Mouse (Mus musculus) liver, postnatal 0 days (tissue): Measurements from ENCODE around the gene Glt8d2. TPM values are rescaled to one million over a fixed set of nuclear protein-coding genes. Genes with fewer than 3 reads are reported as not detected.
"Not testable (repeated sequence)": the region's sequence is repeated elsewhere in the genome, so short reads cannot be mapped to it uniquely, and the experiment has no call there.

Experiments
- ATAC-seq: fragments of 200-750 bp; cut with Nextera tagmentation; 2 replicates; pipeline ENCODE4 v1.8.0; 2017; ENCODE audit warnings: mild to moderate bottlenecking, moderate library complexity
- DNase-seq: peaks from one replicate; pipeline ENCODE4 v3.0.0-alpha.2; 2016
- H3K27ac ChIP-seq: fragments of 300-500 bp; sonication (generic); 2 replicates; pipeline ENCODE4 v1.5.1; 2014; ENCODE audit warnings: antibody characterized with exemption, moderate library complexity, mild to moderate bottlenecking, low read depth
- H3K27me3 ChIP-seq: fragments of 300-500 bp; sonication (generic); 2 replicates; pipeline ENCODE4 v1.6.1; 2014; ENCODE audit warnings: low read length, control low read depth, mixed read lengths; ENCODE audit not compliant: insufficient read depth
- H3K36me3 ChIP-seq: fragments of 300-500 bp; sonication (generic); replicated peaks from 2 replicates; pipeline ENCODE4 v1.6.1; 2014; ENCODE audit warnings: mild to moderate bottlenecking, control low read depth, low read length, moderate library complexity, mixed read lengths; ENCODE audit not compliant: insufficient read depth
- H3K4me1 ChIP-seq: fragments of 300-500 bp; sonication (generic); 2 replicates; pipeline ENCODE4 v1.6.1; 2014; ENCODE audit warnings: antibody characterized with exemption, mild to moderate bottlenecking, control low read depth; ENCODE audit not compliant: insufficient read depth
- H3K4me2 ChIP-seq: fragments of 300-500 bp; sonication (generic); 2 replicates; pipeline ENCODE4 v1.6.1; 2014; ENCODE audit warnings: low read depth, mild to moderate bottlenecking, low read length, moderate library complexity, mixed read lengths
- H3K4me3 ChIP-seq: fragments of 300-500 bp; sonication (generic); 2 replicates; pipeline ENCODE4 v1.5.1; 2014; ENCODE audit warnings: low read depth, low read length
- H3K9ac ChIP-seq: fragments of 300-500 bp; sonication (generic); replicated peaks from 2 replicates; pipeline ENCODE4 v1.6.1; 2014; ENCODE audit warnings: mild to moderate bottlenecking, moderate library complexity
- H3K9me3 ChIP-seq: fragments of 300-500 bp; sonication (generic); 2 replicates; pipeline ENCODE4 v1.6.1; 2016; ENCODE audit warnings: mild to moderate bottlenecking, control low read depth, low read length, mixed read lengths
- CTCF ChIP-seq: sonication (generic); IDR thresholded peaks from 2 replicates; pipeline ENCODE4 v1.5.1; 2016; ENCODE audit warnings: antibody characterized with exemption, low read depth
- EP300 ChIP-seq: IDR thresholded peaks from 2 replicates; pipeline ENCODE4 v1.6.1; 2016; ENCODE audit warnings: antibody characterized with exemption, low read depth, mild to moderate bottlenecking
- WGBS: fragments of 180-500 bp; shearing (Covaris S2); extraction: QIAGEN DNeasy Blood & Tissue Kit; methylation state at CpG from one replicate; pipeline ENCODE4 v1.1.7; 2014; ENCODE audit not compliant: insufficient replicate concordance; 5-methylcytosine and 5-hydroxymethylcytosine counted together
- polyA plus RNA-seq: library from polyadenylated mRNA; unstranded; fragments of >200 nt; fragmentation: Nextera tagmentation; extraction: Ambion mirVana; gene quantifications from 2 replicates; pipeline ENCODE4 v1.2.1, GENCODE M21; 2015

The Glt8d2 gene
- polyA plus RNA-seq, 1 experiment from 2014 or later = 0.12 TPM

DNA sequence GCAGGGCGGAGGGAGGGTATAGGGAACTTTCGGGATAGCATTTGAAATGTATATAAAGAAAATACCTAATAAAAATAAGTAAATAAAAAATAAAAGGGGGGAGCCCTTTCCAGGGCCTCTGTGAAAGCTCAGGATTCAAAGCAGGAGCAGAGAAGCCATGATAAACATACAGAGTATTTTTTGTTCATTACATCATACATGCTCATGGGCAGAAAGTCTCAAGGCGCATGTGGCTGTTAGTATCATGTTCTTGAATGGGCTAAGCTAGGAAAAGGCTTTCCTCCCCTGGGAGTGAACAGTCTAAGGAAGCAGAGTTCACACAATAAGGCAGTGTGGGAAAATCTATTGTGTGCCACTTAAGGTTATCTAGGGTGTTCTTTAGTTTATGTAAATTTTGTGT, 54.1 kb downstream of the Glt8d2 start:
- DNase-seq (no peak), ATAC-seq (no peak)
- Histone ChIP-seq H3K4me3 (no peak overlapping the region), H3K27me3 (no peaks in the 10 kb centered on the region), H3K9me3 (no peaks in the 10 kb centered on the region), H3K27ac (no peak overlapping the region), H3K36me3 (peaks cover 26% of the 10 kb centered on the region), H3K4me2 (no peak overlapping the region), H3K9ac (no peak overlapping the region), H3K4me1 (no peaks in the 10 kb centered on the region)
- TF ChIP-seq EP300 = no peak
- no peak for TF ChIP-seq CTCF
- WGBS = 83% methylated on average over 3 of the region's 3 CpGs

- 95% methylated on average over 7 of the region's 7 CpGs for WGBS
- Histone ChIP-seq H3K27me3 (no peaks in the 10 kb centered on the region), H3K4me1 (peaks cover 11% of the 10 kb centered on the region), H3K27ac (no peak overlapping the region), H3K36me3 (peaks cover 10% of the 10 kb centered on the region), H3K9me3 (no peaks in the 10 kb centered on the region), H3K9ac (no peak overlapping the region), H3K4me2 (no peak overlapping the region), H3K4me3 (no peak overlapping the region)
- no peak for ATAC-seq
- TF ChIP-seq EP300 = no peak
- no peak for TF ChIP-seq CTCF
- no peak for DNase-seq
These were observed 56.1 kb downstream of the Glt8d2 start for GRCm38 (mm10) chr10:82634348-82634747.

DNA sequence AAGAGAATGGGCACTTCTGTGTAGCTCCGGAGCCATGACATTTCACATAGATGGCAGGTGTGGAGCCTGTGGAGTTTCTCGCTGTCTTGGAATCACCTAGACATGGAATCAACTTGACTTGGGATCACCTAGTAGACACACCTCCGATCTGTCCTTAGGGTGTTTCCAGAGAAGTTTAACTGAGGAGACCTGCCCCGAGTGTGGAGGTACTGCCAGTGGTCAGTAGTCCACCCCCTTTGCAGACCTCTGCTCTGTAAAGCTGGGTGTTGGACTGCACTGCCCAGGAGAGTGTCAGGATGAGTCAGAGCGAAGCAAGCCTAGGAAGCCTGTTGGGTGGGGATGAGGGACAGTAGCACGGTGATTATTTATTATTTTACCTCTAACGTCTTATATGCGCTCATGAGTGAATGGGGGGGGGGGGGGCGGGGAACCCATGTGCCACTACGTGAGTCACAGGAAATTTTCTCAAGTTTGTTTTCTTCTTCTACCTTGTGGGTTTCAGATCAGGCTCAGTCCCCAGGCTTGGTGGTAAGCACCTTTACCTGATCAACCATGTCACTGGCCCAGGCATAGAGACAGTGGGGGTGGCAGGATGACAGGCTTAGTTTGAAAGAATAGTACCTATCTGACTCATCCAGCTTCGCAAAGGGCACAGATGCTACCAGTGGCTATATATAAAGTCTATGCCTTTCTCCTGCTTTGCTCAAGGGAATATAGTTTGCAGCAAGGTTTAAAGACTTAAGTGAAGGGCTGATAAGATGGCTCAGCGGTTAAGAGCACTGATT, 57.8 kb downstream of the Glt8d2 start:
- no peak overlapping the region for H3K27ac ChIP-seq
- no peak overlapping the region for H3K4me2 ChIP-seq
- H3K4me3 ChIP-seq = no peak overlapping the region
- 0 out of 2 replicates have a peak, but pooled peaks cover 4% of the 10 kb centered on the region for H3K36me3 ChIP-seq
- H3K9me3 ChIP-seq = no peaks in the 10 kb centered on the region
- TF ChIP-seq CTCF (no peak), EP300 (no peak)
- no peaks in the 10 kb centered on the region for H3K27me3 ChIP-seq
- H3K4me1 ChIP-seq = peaks cover 15% of the 10 kb centered on the region
- WGBS = 91% methylated on average over 12 of the region's 12 CpGs
- DNase-seq (no peak), ATAC-seq (no peak)
- H3K9ac ChIP-seq = no peak overlapping the region

- no peak overlapping the region for H3K9ac ChIP-seq
- H3K9me3 ChIP-seq = no peaks in the 10 kb centered on the region
- 79% methylated on average over 7 of the region's 7 CpGs for WGBS
- peaks cover 15% of the 10 kb centered on the region for H3K4me1 ChIP-seq
- DNase-seq (no peak), ATAC-seq (no peak)
- no peak overlapping the region for H3K27ac ChIP-seq
- TF ChIP-seq CTCF (no peak), EP300 (no peak)
- 0 out of 2 replicates have a peak, but pooled peaks cover 4% of the 10 kb centered on the region for H3K36me3 ChIP-seq
- peak overlapping the region; percentile 79 for H3K4me2 ChIP-seq
- no peak overlapping the region for H3K4me3 ChIP-seq
- H3K27me3 ChIP-seq = no peaks in the 10 kb centered on the region
These were observed 59.3 kb downstream of the Glt8d2 start for GRCm38 (mm10) chr10:82631133-82631532.

DNA sequence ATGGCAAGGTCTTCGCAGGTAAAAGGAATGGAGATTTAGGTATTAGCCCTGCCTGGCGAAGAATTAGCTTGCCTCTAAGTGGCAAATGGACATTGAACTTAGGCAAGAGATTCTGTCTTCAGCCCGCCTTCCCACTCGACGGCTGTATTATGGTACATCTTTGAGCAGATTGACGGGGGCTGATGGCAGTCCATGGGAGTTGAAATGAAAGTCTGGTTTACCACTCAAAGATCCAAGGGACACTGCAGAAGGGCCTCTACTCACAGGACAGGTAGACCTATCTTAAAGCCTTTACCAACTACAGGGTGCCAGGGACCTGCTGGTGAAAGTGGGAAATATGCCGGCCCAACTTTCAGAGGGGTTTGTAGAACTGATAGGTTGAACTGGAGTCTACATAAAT, 60.0 kb downstream of the Glt8d2 start:
- no peak overlapping the region; the same call in 1 of the 2 replicates for H3K27ac ChIP-seq
- DNase-seq = no peak
- no peaks in the 10 kb centered on the region for H3K27me3 ChIP-seq
- H3K4me1 ChIP-seq = peaks cover 15% of the 10 kb centered on the region
- peak overlapping the region; percentile 79 for H3K4me2 ChIP-seq
- H3K9ac ChIP-seq = peak overlapping the region; percentile 71
- H3K9me3 ChIP-seq = no peaks in the 10 kb centered on the region
- peak overlapping the region; percentile 66 for H3K4me3 ChIP-seq
- TF ChIP-seq CTCF = no peak
- TF ChIP-seq EP300 = no peak
- 0 out of 2 replicates have a peak, but pooled peaks cover 4% of the 10 kb centered on the region for H3K36me3 ChIP-seq
- 16% methylated on average over 7 of the region's 7 CpGs for WGBS
- ATAC-seq = no peak

DNA sequence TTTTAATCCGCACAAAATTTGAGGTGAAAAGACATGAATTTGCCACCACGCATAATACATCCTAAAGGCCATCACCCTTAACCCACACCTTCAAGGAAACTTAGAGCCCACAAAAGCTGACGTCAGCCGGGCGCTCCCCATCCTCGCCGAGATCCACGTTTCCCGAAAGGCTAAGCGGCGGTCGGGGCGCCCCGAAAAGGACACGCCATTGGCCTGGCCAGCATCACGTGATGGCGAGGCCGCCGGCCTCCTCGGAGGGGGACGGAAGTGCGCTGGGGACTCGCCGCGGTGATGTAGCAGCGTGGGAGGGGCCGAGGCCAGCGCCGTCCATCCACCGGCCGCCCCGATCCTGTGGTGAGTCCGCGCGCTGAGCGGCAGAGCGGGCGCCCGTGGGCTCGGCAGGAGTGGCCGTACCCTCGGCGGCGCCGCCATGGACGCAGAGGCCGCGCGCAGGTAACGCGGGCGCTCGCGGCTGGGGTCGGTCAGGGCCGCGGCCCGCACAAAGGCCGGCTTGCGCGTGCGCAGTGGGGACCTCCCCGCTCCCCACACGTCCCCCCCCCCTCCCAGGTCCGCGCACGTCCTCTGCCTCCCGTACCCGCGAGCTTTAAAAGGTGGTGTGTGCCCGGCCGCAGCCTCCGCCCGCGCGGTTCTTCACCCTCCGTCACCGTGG, 60.7 kb downstream of the Glt8d2 start, which contains the start of gene Tdg:
Gene Tdg, plus strand, starts transcription at position 243 of the 670 bp plus-strand sequence.
- DNase-seq (peak; percentile 94), ATAC-seq (peak; percentile 99)
- peaks cover 15% of the 10 kb centered on the region for H3K4me1 ChIP-seq
- WGBS = 2% methylated on average over 57 of the region's 78 CpGs
- peak within 1 kb of the TSS; percentile 91 for H3K27ac ChIP-seq
- not testable (repeated sequence) for H3K36me3 ChIP-seq, H3K9me3 ChIP-seq, H3K27me3 ChIP-seq
- peak within 1 kb of the TSS; percentile 96 for H3K4me2 ChIP-seq
- peak within 1 kb of the TSS; percentile 71 for H3K9ac ChIP-seq
- peak within 1 kb of the TSS; percentile 66 for H3K4me3 ChIP-seq
